In the genomic region with DNA sequence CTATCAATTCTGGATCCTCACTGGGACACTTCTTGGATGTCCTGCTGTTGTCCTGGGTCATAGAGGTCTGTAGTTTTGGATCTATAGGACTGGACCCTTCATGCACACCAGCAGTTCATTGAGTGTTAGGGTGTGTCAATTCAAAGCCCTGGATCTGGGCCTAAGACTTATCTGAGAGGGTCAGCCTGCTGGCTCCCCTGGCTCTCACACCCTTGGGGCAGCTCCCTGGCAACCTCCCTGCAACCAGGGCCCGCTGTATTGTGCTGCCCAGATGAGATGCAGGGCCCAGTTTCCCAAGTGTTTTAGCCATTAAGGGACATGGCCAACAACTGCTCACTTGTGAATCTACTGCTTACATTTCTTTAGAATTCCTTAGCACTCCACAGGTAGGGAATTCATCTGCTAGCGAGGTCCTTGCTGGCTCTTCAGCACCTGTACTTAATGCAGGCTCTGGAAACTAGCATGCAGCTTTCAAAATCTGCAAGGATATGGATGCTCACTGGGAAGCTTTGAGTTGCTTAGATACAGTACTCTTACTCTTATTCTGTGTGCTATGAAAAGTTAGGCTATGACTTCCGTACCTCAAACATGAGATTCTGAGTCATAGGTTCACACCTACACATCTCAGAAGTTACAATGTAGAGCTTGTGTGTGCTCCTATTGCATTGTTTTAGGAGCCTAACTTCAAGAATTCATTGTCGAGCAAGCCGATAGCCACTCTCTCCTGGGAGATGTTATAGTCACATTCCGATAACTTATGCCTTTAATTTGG, we compare ENCODE assay signal across 25 mouse cellular contexts.
DNase-seq lines count a peak whose midpoint lies in the region; ATAC-seq lines count a peak whose summit lies in the region.
"Had no signal": no experiment of that assay in that cellular context is flagged by ENCODE, and none has a peak within 500 bp of the region (broad histone marks: within the 10 kb centered on the region; RNA-seq: fewer than 3 reads in every experiment).

No protein-coding gene starts in this region.

- no peak for ATAC-seq in heart, embryonic 12.5 days (ENCODE audit: insufficient number of reproducible peaks, low FRiP score)
- ATAC-seq in lung, embryonic 16.5 days (ENCODE audit: low read depth) = peak; percentile 37; the same call in 1 of the 2 replicates
- ATAC-seq: forebrain, embryonic 14.5 days; intestine, embryonic 16.5 days; liver, embryonic 12.5 days; liver, postnatal 0 days; lung, postnatal 0 days had no signal

- no peaks in the 10 kb centered on the region for H3K9me3 ChIP-seq in heart, embryonic 12.5 days (replicated peaks)
- H3K9me3 ChIP-seq in lung, embryonic 16.5 days (ENCODE audit: control insufficient read depth, low read length) = no peaks in the 10 kb centered on the region
- H3K9me3 ChIP-seq in limb, embryonic 10.5 days (replicated peaks) = no peaks in the 10 kb centered on the region
- H3K9me3 ChIP-seq: embryonic facial prominence, embryonic 10.5 days; embryonic facial prominence, embryonic 15.5 days; heart, embryonic 13.5 days; liver, embryonic 12.5 days; neural tube, embryonic 12.5 days had no signal

- 87% methylated on average over 6 of the region's 6 CpGs for WGBS in heart, embryonic 12.5 days
- 81% methylated on average over 6 of the region's 6 CpGs for WGBS in lung, embryonic 16.5 days
- 89% methylated on average over 6 of the region's 6 CpGs for WGBS in limb, embryonic 10.5 days

- H3K27me3 ChIP-seq in heart, embryonic 12.5 days (replicated peaks) = no peaks in the 10 kb centered on the region
- H3K27me3 ChIP-seq in lung, embryonic 16.5 days (ENCODE audit: control insufficient read depth, insufficient read depth, low read depth, low read length) = no peaks in the 10 kb centered on the region
- no peaks in the 10 kb centered on the region for H3K27me3 ChIP-seq in limb, embryonic 10.5 days (ENCODE audit: low read depth, poor library complexity, severe bottlenecking)
- H3K27me3 ChIP-seq: embryonic facial prominence, embryonic 15.5 days; heart, embryonic 13.5 days; liver, embryonic 12.5 days; neural tube, embryonic 12.5 days had no signal

- no peak overlapping the region for H3K9ac ChIP-seq in heart, embryonic 12.5 days
- H3K9ac ChIP-seq in lung, embryonic 16.5 days (ENCODE audit: low read length) = no peak overlapping the region
- H3K9ac ChIP-seq: embryonic facial prominence, embryonic 15.5 days; heart, embryonic 13.5 days; liver, embryonic 12.5 days; liver, postnatal 0 days; neural tube, embryonic 12.5 days had no signal

- H3K4me1 ChIP-seq in heart, embryonic 12.5 days (replicated peaks) = peaks cover 25% of the 10 kb centered on the region
- H3K4me1 ChIP-seq in lung, embryonic 16.5 days (replicated peaks; ENCODE audit: control insufficient read depth, insufficient read depth, low read length) = peaks cover 18% of the 10 kb centered on the region
- no peaks in the 10 kb centered on the region for H3K4me1 ChIP-seq in limb, embryonic 10.5 days
- H3K4me1 ChIP-seq: embryonic facial prominence, embryonic 10.5 days; embryonic facial prominence, embryonic 15.5 days had no signal

- no peak overlapping the region for H3K4me3 ChIP-seq in heart, embryonic 12.5 days
- H3K4me3 ChIP-seq in lung, embryonic 16.5 days (ENCODE audit: low read length) = no peak overlapping the region
- H3K4me3 ChIP-seq in limb, embryonic 10.5 days = no peak overlapping the region
- H3K4me3 ChIP-seq: embryonic facial prominence, embryonic 10.5 days; embryonic facial prominence, embryonic 15.5 days; gastrocnemius, adult 2 months; heart, embryonic 13.5 days; liver, embryonic 12.5 days; myocyte; neural tube, embryonic 12.5 days had no signal

- H3K36me3 ChIP-seq in heart, embryonic 12.5 days = no peaks in the 10 kb centered on the region
- no peaks in the 10 kb centered on the region for H3K36me3 ChIP-seq in lung, embryonic 16.5 days (ENCODE audit: control insufficient read depth, insufficient read depth, low read length)
- H3K36me3 ChIP-seq in limb, embryonic 10.5 days = no peaks in the 10 kb centered on the region
- H3K36me3 ChIP-seq: embryonic facial prominence, embryonic 10.5 days; embryonic facial prominence, embryonic 15.5 days; heart, embryonic 13.5 days; liver, embryonic 12.5 days; neural tube, embryonic 12.5 days had no signal

- peak; percentile 87 for DNase-seq in heart, adult 11 months
- no peak for DNase-seq in lung, postnatal 10 days
- DNase-seq in brain, adult 2 months (ENCODE audit: low read depth, low spot score) = peak; percentile 67
- peak; percentile 23 for DNase-seq in limb, embryonic 10.5 days (ENCODE audit: low spot score)
- no peak for DNase-seq in layer of hippocampus, adult 18-20 months (ENCODE audit: low spot score in 2 of 2)
- DNase-seq in gastrocnemius, postnatal 10 days = no peak
- DNase-seq: adrenal gland, postnatal 36 days; cerebellum, adult 2 months; gastrocnemius, adult 2 months; liver, postnatal 0 days; right cerebral cortex, postnatal 14 days; thymus, postnatal 14 days had no signal

- no peak overlapping the region for H3K27ac ChIP-seq in heart, embryonic 12.5 days (ENCODE audit: poor library complexity, severe bottlenecking)
- H3K27ac ChIP-seq in lung, embryonic 16.5 days (ENCODE audit: low read length) = 0 out of 2 replicates have a peak overlapping the region, but pooled peaks have one; percentile 12
- H3K27ac ChIP-seq in limb, embryonic 10.5 days = no peak overlapping the region
- H3K27ac ChIP-seq: embryonic facial prominence, embryonic 10.5 days; embryonic facial prominence, embryonic 15.5 days; gastrocnemius, adult 2 months; liver, embryonic 12.5 days; macrophage; neural tube, embryonic 12.5 days had no signal

- H3K4me2 ChIP-seq in heart, embryonic 12.5 days = no peak overlapping the region
- H3K4me2 ChIP-seq in lung, embryonic 16.5 days (ENCODE audit: low read depth, low read length) = no peak overlapping the region
- H3K4me2 ChIP-seq: embryonic facial prominence, embryonic 15.5 days; heart, embryonic 13.5 days; liver, embryonic 12.5 days; midbrain, embryonic 11.5 days; neural tube, embryonic 12.5 days had no signal

Comparison
In these comparisons a context has a peak if more than half of its experiments do, and no peak if none do; other contexts are left out.
1. DNase-seq: peak in heart, adult 11 months (single experiment), brain, adult 2 months (single experiment) and limb, embryonic 10.5 days (single experiment); none in lung, postnatal 10 days (single experiment), layer of hippocampus, adult 18-20 months (0 of 2) and gastrocnemius, postnatal 10 days (single experiment).